Mouse (Mus musculus) heart, adult 11 months (tissue): ENCODE results near the gene Rbm20.

Source experiments
- DNase-seq: peaks from one replicate; pipeline ENCODE4 v3.0.0; 2022

Rbm20 gene

GRCm38 (mm10) chr19:53821241-53822120, 144.4 kb downstream of the Rbm20 start:
- DNase-seq = peak; percentile 94

DNA sequence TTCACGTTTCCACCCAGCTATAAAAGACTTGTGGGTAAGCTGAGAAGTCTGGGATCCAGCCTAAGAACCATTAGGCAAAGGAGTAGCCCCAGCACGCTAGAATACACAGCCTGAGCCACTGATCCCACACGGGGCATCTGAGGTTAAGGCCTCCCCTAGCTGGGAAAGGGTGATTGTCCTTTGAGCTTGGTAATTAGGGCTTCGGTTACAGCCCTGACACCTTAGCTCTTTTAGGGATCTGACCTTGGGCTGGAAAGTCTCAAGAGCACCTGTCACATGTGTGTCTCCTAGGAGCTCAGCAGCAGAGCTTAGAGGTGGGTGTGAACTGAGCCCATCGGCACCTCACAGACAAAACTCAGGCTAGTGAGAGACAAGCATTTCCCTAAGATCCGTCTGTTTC, 146.7 kb downstream of the Rbm20 start:
- peak; percentile 94 for DNase-seq

- peak; percentile 94 for DNase-seq
These were observed 148.0 kb downstream of the Rbm20 start for GRCm38 (mm10) chr19:53824872-53825680.

DNA sequence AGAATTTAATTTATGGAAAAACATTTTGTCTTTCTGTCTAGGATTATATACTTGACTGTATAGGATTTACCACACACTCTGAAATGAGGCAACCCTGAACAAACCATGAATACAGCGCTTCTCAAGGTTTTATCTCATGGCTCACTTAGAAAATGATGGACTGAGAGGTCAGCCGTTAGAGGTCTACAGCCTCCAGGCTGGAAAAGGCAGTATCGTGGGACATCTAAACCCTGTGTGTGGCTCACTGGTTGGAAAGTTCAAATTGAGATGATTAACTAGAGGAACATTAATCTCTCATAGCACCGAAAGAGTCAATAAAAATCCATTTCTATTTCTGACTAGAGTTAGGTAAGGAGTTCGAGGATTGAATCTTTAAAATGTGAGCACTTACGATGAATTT, 152.9 kb downstream of the Rbm20 start:
- no peak for DNase-seq

GRCm38 (mm10) chr19:53830407-53831163, 153.5 kb downstream of the Rbm20 start:
- DNase-seq = peak; percentile 99

DNA sequence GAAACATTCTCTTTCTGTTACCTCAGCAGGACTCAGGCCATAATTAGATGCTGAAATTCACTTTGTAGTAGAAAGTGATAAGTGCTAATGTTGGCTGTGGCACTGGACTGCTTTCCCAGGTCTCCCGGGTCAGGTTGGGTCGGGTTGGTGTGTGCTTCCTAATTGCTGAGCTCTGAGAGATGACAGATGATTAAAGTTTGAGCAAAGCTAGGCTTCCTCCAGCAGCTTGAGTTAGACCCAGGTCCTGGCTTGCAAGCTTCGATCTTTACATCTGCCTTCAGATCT, 154.0 kb downstream of the Rbm20 start:
- no peak for DNase-seq

DNA sequence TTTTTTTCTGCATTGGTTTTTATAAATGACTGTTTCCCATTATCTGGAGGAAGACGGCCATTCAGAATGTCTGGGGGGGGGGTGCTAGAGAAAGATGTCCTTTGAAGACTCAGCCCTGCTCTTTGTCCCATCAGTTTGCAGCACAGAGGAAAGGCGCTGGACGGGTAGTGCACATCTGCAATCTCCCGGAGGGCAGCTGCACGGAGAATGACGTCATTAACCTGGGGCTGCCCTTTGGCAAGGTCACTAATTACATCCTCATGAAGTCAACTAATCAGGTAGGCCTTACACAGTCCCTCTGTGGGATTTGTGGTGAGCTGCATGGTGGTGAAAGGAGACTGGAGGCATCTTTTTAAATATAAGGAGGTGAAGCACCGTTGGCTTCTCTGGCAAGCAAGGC, 155.4 kb downstream of the Rbm20 start:
- DNase-seq = no peak

DNA sequence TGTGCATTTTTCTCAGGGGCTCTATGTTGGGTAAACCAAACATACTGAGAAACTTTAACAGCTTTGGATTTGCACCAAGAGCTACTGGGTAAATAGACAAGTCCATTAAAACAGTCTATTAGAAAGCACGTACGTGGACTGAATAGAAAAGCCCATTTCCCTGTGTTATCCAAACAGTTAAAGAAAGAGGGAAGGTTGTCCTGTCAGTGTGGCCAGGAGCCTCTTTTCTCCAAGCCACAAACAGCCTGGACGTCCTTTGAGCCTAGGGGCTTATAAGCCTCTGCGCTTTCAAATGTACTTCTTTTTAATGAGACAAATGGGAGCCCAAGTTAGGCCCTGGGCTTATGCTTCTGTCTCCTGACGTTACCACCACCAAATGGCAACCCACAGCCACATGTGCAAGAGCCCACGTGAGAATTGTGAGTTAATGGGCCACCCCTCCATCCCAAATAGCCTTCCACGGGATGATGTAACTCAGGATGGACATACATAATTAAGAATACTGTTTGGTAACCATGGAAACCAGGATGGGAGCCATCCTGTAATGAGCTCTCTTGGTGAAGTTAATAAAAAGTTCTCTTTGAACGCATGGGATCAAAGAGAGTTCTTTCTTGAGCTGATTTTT, 156.8 kb downstream of the Rbm20 start:
- no peak for DNase-seq

DNA sequence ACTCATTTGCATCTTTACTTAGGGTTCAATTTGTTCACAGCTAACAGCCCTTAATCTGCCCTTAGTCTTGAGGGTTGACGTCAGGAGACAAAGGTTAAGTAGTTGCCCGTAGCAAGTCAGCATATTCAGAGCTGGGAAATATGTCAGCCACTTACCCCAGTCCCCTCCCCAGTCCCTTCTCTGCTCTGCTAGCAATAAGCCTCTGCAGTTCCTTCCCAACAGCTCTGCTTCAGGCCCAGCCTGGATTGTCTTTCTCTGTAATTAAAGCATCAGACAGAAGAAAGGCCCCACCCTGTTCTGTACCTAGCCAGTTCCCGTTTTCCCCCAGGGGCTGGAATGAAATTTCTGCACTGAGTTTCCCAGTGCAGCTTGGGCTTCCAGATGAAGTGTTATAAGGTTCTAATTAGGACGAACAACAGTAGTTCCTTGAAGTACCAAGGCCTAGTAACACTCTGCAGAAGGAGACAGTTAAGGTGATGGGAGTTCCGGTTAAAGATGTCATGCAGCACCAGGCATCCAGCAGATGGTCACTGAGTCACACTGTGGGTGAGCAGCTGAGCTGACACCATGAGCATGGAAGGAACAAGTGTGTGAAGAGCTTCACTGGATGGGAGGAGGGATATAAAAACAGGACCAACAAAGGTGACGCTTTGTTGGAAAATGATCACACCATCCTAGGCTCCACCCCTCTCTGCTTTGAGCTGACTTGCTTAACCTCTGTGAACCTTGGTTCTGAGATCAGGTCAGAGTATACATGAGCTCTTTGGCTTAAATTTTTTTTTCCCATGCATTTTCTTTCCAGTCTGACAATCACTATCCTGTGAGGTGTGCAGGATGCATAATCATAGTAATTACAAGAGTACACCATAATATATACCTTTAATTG, 159.7 kb downstream of the Rbm20 start:
- DNase-seq = no peak

- DNase-seq = peak; percentile 96
These were observed 161.7 kb downstream of the Rbm20 start for GRCm38 (mm10) chr19:53838850-53839249.

- DNase-seq = no peak
These were observed 162.7 kb downstream of the Rbm20 start for GRCm38 (mm10) chr19:53839837-53840236.

DNA sequence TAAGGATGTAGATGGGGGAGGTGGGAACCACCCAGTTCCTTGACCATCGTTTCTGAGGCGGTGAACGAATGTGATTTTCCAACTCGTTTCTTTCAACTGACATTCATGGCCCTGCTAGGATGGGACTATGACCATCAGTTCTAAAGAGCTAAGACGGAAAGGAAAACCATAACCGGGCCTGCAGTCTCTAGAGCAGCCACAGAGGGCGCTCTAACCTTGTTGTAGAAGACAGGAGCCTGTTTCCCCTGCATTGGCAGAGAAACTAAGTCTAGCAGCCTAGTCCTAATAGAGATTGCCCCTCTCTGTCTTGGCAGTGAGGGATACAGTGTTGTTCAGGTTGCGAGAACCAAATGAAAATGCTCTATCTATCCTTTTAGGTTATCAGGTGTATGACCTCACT, 164.8 kb downstream of the Rbm20 start:
- no peak for DNase-seq

DNA sequence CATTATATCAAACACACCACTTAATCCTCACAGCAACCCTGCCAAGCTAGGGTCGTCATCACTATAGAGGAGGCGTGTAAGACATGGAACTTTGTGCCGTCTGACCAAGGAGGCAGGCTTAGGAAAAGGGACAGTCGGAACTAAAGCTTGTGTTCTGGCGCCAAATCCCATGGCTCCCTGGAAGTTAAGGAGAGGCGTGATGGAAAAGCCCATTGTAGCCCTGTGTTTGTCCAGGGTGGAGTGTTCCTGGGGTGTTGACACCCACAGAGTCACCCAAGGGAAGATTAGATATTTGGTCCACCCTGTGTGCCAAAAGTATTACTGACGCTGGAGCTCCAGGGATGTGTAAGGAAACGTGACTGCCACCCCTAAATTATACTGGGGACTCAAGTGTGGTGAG, 166.9 kb downstream of the Rbm20 start:
- peak; percentile 94 for DNase-seq

- no peak for DNase-seq
These were observed 171.3 kb downstream of the Rbm20 start for GRCm38 (mm10) chr19:53848272-53848995.

- DNase-seq = peak; percentile 97
These were observed 173.2 kb downstream of the Rbm20 start for GRCm38 (mm10) chr19:53850166-53850922.

DNA sequence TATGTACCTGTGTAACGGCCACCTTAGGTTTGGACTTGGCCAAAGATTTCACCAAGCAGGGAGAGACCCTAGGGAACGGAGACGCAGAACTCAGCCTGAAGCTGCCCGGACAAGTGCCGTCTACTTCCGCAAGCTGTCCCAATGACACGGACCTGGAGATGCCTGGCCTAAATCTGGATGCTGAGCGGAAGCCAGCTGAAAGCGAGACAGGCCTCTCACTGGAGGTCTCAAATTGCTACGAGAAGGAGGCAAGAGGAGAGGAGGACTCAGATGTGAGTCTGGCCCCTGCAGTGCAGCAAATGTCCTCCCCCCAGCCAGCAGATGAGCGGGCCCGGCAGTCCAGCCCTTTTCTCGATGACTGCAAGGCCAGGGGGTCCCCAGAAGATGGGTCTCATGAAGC, 174.2 kb downstream of the Rbm20 start:
- DNase-seq = no peak

DNA sequence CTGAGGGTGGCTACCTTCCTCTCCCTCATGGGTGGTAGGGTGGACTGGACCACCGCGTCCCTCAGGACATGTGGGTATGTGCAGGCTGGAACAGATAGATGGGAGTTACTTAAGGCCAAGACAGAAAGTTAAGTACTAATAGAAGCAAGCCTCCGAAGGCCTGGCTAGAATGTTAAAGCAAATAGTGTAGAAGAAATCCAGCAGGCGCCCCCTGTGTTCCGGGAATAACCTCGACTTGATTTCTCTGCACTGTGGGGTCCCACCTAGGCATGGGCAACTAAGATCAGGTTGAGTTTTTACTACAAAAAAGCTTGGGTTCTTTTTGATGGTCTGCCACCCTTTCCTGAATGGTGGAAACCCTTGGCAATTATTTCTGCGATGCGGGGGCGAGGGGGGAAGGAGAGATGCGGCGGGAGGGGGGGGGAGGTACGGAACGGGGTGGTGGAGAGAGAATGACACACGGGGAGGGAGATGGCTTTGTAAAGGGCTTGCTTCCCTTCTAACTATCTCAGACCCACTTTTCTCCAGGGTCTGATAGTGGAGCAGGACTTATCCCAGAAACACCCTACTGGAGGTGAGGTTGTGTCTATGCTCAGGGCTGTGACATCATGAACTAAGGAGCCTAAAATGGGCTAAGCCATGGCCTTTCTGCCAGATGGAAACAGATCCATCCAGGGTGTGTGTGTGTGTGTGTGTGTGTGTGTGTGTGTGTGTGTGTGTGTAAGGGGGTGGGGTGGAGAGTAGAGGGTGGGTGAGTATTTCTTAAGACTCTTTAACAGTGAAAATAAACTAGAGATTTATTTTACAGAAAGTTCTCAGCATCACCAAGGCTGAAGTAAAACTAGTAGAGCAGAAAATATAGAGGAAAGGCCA, 175.0 kb downstream of the Rbm20 start:
- DNase-seq = no peak

GRCm38 (mm10) chr19:53852699-53853451, 175.8 kb downstream of the Rbm20 start:
- DNase-seq = peak; percentile 94

DNA sequence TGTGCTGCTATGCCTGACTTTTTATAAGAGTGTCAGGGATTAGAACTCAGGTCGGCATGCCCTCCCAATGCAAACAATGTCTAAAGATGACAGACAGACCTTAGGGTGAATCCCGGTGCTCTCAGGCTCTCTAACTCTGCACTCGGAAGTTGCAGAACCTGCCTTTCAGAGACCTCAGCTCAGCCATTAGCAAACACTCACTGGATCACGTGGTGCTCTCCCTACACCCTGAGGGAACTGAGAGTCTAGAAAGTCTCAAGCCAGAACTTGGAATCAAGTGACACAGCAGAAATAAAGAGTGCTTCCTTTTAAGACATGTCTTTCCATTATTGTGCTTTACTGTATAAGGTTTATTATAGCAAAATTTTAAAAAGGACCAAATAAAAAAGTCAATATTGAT, 177.9 kb downstream of the Rbm20 start:
- DNase-seq = no peak
